Mouse (Mus musculus): ENCODE results near the gene Tab1.

- no peak for TF ChIP-seq ZNF384 (IDR thresholded peaks at IDR 0.05; ENCODE audit: low read depth, low read length)
- TF ChIP-seq ZC3H11A (IDR thresholded peaks at IDR 0.05; ENCODE audit: borderline replicate concordance, low read depth, low read length), result no peak
- no peak for TF ChIP-seq HCFC1 (IDR thresholded peaks at IDR 0.05; ENCODE audit: borderline replicate concordance, insufficient read depth, low read length)
- no peak for TF ChIP-seq MAFK (IDR thresholded peaks at IDR 0.05; ENCODE audit: insufficient read depth, low read depth, low read length)
Measured at GRCm38 (mm10) chr15:80092041-80092441, 40.9 kb upstream of the Tab1 start.

All from ES-E14 (cell line).